Mouse (Mus musculus): Measurements from ENCODE around the gene Grin2d. TPM values are rescaled to one million over a fixed set of nuclear protein-coding genes. Genes with fewer than 3 reads are reported as not detected.

Gene Grin2d
- polyA plus RNA-seq, 1 experiment: 1.1 TPM

GRCm38 (mm10) chr7:45790721-45791120 lies 87.5 kb downstream of the Grin2d start:
- WGBS: 43% methylated on average over 6 of the region's 6 CpGs
- DNase-seq (ENCODE audit: low read depth, low spot score): no peak

- DNase-seq (ENCODE audit: low read depth, low spot score): no peak
- WGBS: 76% methylated on average over 22 of the region's 22 CpGs
These were observed 90.5 kb downstream of the Grin2d start for GRCm38 (mm10) chr7:45787642-45788041.

GRCm38 (mm10) chr7:45786661-45787413 lies 91.3 kb downstream of the Grin2d start:
- no peak for DNase-seq (ENCODE audit: low read depth, low spot score)
- 21% methylated on average over 17 of the region's 17 CpGs for WGBS

GRCm38 (mm10) chr7:45786136-45786578 lies 92.0 kb downstream of the Grin2d start:
- DNase-seq (ENCODE audit: low read depth, low spot score): no peak
- 6% methylated on average over 14 of the region's 14 CpGs for WGBS

GRCm38 (mm10) chr7:45785388-45786135 lies 92.6 kb downstream of the Grin2d start:
- no peak for DNase-seq (ENCODE audit: low read depth, low spot score)
- WGBS: 3% methylated on average over 40 of the region's 42 CpGs

GRCm38 (mm10) chr7:45784524-45785372 lies 93.4 kb downstream of the Grin2d start, which contains the start of gene Sult2b1:
Gene Sult2b1 (minus strand): TSS chr7:45784669.
- no peak for DNase-seq (ENCODE audit: low read depth, low spot score)
- 25% methylated on average over 20 of the region's 20 CpGs for WGBS

- 1% methylated on average over 38 of the region's 38 CpGs for WGBS
- DNase-seq (ENCODE audit: low read depth, low spot score): no peak
These were observed 94.6 kb downstream of the Grin2d start, which contains the start of gene Lmtk3 for GRCm38 (mm10) chr7:45783511-45784091. Gene Lmtk3 (plus strand): TSS chr7:45783738.

- 54% methylated on average over 4 of the region's 4 CpGs for WGBS
- no peak for DNase-seq (ENCODE audit: low read depth, low spot score)
These were observed 95.9 kb downstream of the Grin2d start for GRCm38 (mm10) chr7:45782271-45782670.

Other genes with a start within 250 kb of the Grin2d start
- 0.77 and 1.3 TPM in 2 replicates for gene Mamstr, start 238.4 kb downstream of the Grin2d start, polyA plus RNA-seq (2012; rRNA removed)
- gene Fut2, start 212.0 kb downstream of the Grin2d start, polyA plus RNA-seq (2012; rRNA removed): 11.6 and 64.5 TPM in 2 replicates
- 0.92 and 4.4 TPM in 2 replicates for gene Ntn5, start 194.4 kb downstream of the Grin2d start, polyA plus RNA-seq (2012; rRNA removed)
- gene Sec1, start 184.0 kb downstream of the Grin2d start, polyA plus RNA-seq (2012; rRNA removed): 0.10 and 0.63 TPM in 2 replicates
- gene Car11, start 178.5 kb downstream of the Grin2d start, polyA plus RNA-seq (2012; rRNA removed): 2.7 and 3.6 TPM in 2 replicates
- gene Dbp, start 173.3 kb downstream of the Grin2d start, polyA plus RNA-seq (2012; rRNA removed): 6.4 and 7.9 TPM in 2 replicates
- gene Rpl18, start 162.9 kb downstream of the Grin2d start, polyA plus RNA-seq (2012; rRNA removed): 1,707 and 1,915 TPM in 2 replicates
- 51.9 and 70.7 TPM in 2 replicates for gene Sphk2, start 160.4 kb downstream of the Grin2d start, polyA plus RNA-seq (2012; rRNA removed)
- gene Fam83e, start 157.2 kb downstream of the Grin2d start, polyA plus RNA-seq (2012; rRNA removed): 106 and 117 TPM in 2 replicates
- not detected in 2 replicates for gene Spaca4, start 152.6 kb downstream of the Grin2d start, polyA plus RNA-seq (2012; rRNA removed)
- 0.73 and 2.1 TPM in 2 replicates for gene Lmtk3, start 94.6 kb downstream of the Grin2d start, polyA plus RNA-seq (2012; rRNA removed)
- gene Sult2b1, start 93.7 kb downstream of the Grin2d start, polyA plus RNA-seq (2012; rRNA removed): 210 and 303 TPM in 2 replicates
- 39.6 and 49.1 TPM in 2 replicates for gene Cyth2, start 63.8 kb downstream of the Grin2d start, polyA plus RNA-seq (2012; rRNA removed)
- 0.33 and 0.48 TPM in 2 replicates for gene Kcnj14, start 53.6 kb downstream of the Grin2d start, polyA plus RNA-seq (2012; rRNA removed)
- gene Grwd1, start 47.4 kb downstream of the Grin2d start, polyA plus RNA-seq (2012; rRNA removed): 15.9 and 17.8 TPM in 2 replicates
- 357 and 385 TPM in 2 replicates for gene Kdelr1, start 5.6 kb downstream of the Grin2d start, polyA plus RNA-seq (2012; rRNA removed)
- gene Syngr4, start 18.3 kb upstream of the Grin2d start, polyA plus RNA-seq (2012; rRNA removed): 0.26 and 0.41 TPM in 2 replicates
- gene Tmem143, start 18.6 kb upstream of the Grin2d start, polyA plus RNA-seq (2012; rRNA removed): 28.7 and 33.5 TPM in 2 replicates
- 66.0 and 74.3 TPM in 2 replicates for gene Emp3, start 43.0 kb upstream of the Grin2d start, polyA plus RNA-seq (2012; rRNA removed)
- gene Ccdc114, start 45.7 kb upstream of the Grin2d start, polyA plus RNA-seq (2012; rRNA removed): 1.7 and 2.8 TPM in 2 replicates
- gene Abcc6, start 151.9 kb upstream of the Grin2d start, polyA plus RNA-seq (2012; rRNA removed): 3.0 and 6.4 TPM in 2 replicates
- gene Nomo1, start 155.3 kb upstream of the Grin2d start, polyA plus RNA-seq (2012; rRNA removed): 53.0 and 77.1 TPM in 2 replicates
- gene Kcnj11, start 222.4 kb upstream of the Grin2d start, polyA plus RNA-seq (2012; rRNA removed): 1.1 and 1.2 TPM in 2 replicates

Measured in large intestine, adult 2 months (tissue).